Mouse (Mus musculus) right cerebral cortex, postnatal 4 days (tissue): ENCODE data around the gene Vmn2r31.
"Not testable (repeated sequence)": the region's sequence is repeated elsewhere in the genome, so short reads cannot be mapped to it uniquely, and the experiment has no call there.

Experiments used
- DNase-seq: peaks from one replicate; pipeline ENCODE4 v3.0.0-alpha.2; 2022

The Vmn2r31 gene

GRCm38 (mm10) chr7:7399603-7400002 is at the start of gene Vmn2r31:
Gene Vmn2r31 (minus strand): TSS chr7:7399703.
- DNase-seq, result not testable (repeated sequence)

GRCm38 (mm10) chr7:7374431-7374830 is 25.1 kb downstream of the Vmn2r31 start, which contains the start of gene Gm45783:
Gene Gm45783 (minus strand): TSS chr7:7374573.
- DNase-seq, result not testable (repeated sequence)

- DNase-seq, result not testable (repeated sequence)
Observed at GRCm38 (mm10) chr7:7337509-7337908, 62.0 kb downstream of the Vmn2r31 start, which contains the start of gene Vmn2r30. Gene Vmn2r30 (minus strand): TSS chr7:7337609.
